Mouse (Mus musculus) lung, postnatal 0 days (tissue): ENCODE measurements around the gene Cstl1. TPM values are rescaled to one million over a fixed set of nuclear protein-coding genes. Genes with fewer than 3 reads are reported as not detected.

Experiments used
- ATAC-seq: fragments of 200-750 bp; cut with Nextera tagmentation; 2 replicates; pipeline ENCODE4 v1.8.0; 2017; ENCODE audit warnings: moderate library complexity
- DNase-seq: peaks from one replicate; pipeline ENCODE4 v3.0.0-alpha.2; 2016; ENCODE audit warnings: low spot score
- H3K27ac ChIP-seq: fragments of 300-500 bp; sonication (generic); 2 replicates; pipeline ENCODE4 v1.5.1; 2014; ENCODE audit warnings: antibody characterized with exemption, mild to moderate bottlenecking, low read length, mixed read lengths
- H3K27me3 ChIP-seq: fragments of 300-500 bp; sonication (generic); replicated peaks from 2 replicates; pipeline ENCODE4 v1.6.1; 2014; ENCODE audit warnings: low read length, mixed read lengths; ENCODE audit not compliant: insufficient read depth
- H3K36me3 ChIP-seq: fragments of 300-500 bp; sonication (generic); 2 replicates; pipeline ENCODE4 v1.6.1; 2014; ENCODE audit warnings: low read length, mixed read lengths; ENCODE audit not compliant: insufficient read depth
- H3K4me1 ChIP-seq: fragments of 300-500 bp; sonication (generic); 2 replicates; pipeline ENCODE4 v1.6.1; 2014; ENCODE audit warnings: antibody characterized with exemption, low read depth, low read length, mixed read lengths; ENCODE audit not compliant: insufficient read depth
- H3K4me2 ChIP-seq: fragments of 300-500 bp; sonication (generic); replicated peaks from 2 replicates; pipeline ENCODE4 v1.6.1; 2014; ENCODE audit warnings: low read depth, mild to moderate bottlenecking, low read length, moderate library complexity, mixed read lengths
- H3K4me3 ChIP-seq: fragments of 300-500 bp; sonication (generic); 2 replicates; pipeline ENCODE4 v1.5.1; 2014; ENCODE audit warnings: low read depth, low read length
- H3K9ac ChIP-seq: fragments of 300-500 bp; sonication (generic); replicated peaks from 2 replicates; pipeline ENCODE4 v1.6.1; 2014; ENCODE audit warnings: low read depth, mild to moderate bottlenecking
- H3K9me3 ChIP-seq: fragments of 300-500 bp; sonication (generic); 2 replicates; pipeline ENCODE4 v1.6.1; 2016; ENCODE audit warnings: low read length, mixed read lengths
- CTCF ChIP-seq: IDR thresholded peaks from 2 replicates; pipeline ENCODE4 v1.5.1; 2016; ENCODE audit warnings: antibody characterized with exemption, mild to moderate bottlenecking
- EP300 ChIP-seq: IDR thresholded peaks from 2 replicates; pipeline ENCODE4 v1.6.1; 2016; ENCODE audit warnings: antibody characterized with exemption, mild to moderate bottlenecking, control low read depth
- WGBS: fragments of 180-500 bp; shearing (Covaris S2); extraction: QIAGEN DNeasy Blood & Tissue Kit; methylation state at CpG from one replicate; pipeline ENCODE4 v1.1.7; 2014; 5-methylcytosine and 5-hydroxymethylcytosine counted together
- polyA plus RNA-seq: library from polyadenylated mRNA; unstranded; fragments of >200 nt; fragmentation: Nextera tagmentation; extraction: Ambion mirVana; gene quantifications from 2 replicates; pipeline ENCODE4 v1.2.1, GENCODE M21; 2015

The Cstl1 gene
- polyA plus RNA-seq, 1 experiment from 2014 or later, result not detected

- ATAC-seq, result peak; percentile 52
- Histone ChIP-seq H3K27ac (no peak overlapping the region), H3K4me1 (peaks cover 8% of the 10 kb centered on the region; the same call in 1 of the 2 replicates), H3K27me3 (no peaks in the 10 kb centered on the region), H3K4me3 (peak overlapping the region; percentile 70), H3K9me3 (no peaks in the 10 kb centered on the region), H3K4me2 (peak overlapping the region; percentile 94), H3K36me3 (no peaks in the 10 kb centered on the region), H3K9ac (peak overlapping the region; percentile 50)
- DNase-seq, result peak; percentile 15
- whole genome bisulfite sequencing, result 1% methylated on average over 33 of the region's 35 CpGs
- TF ChIP-seq CTCF (no peak), EP300 (no peak)
Observed at GRCm38 (mm10) chr2:148731614-148732326, 18.4 kb upstream of the Cstl1 start.

- no peaks in the 10 kb centered on the region for H3K9me3 ChIP-seq
- peaks cover 8% of the 10 kb centered on the region; the same call in 1 of the 2 replicates for H3K4me1 ChIP-seq
- DNase-seq (peak; percentile 96), ATAC-seq (peak; percentile 100)
- TF ChIP-seq EP300, result no peak
- TF ChIP-seq CTCF, result no peak; the same call in 1 of the 2 replicates
- H3K9ac ChIP-seq, result peak within 1 kb of the TSS; percentile 50
- peak within 1 kb of the TSS; percentile 94 for H3K4me2 ChIP-seq
- no peaks in the 10 kb centered on the region for H3K27me3 ChIP-seq
- peak within 1 kb of the TSS; percentile 70 for H3K4me3 ChIP-seq
- WGBS, result 3% methylated on average over 18 of the region's 18 CpGs
- H3K36me3 ChIP-seq, result no peaks in the 10 kb centered on the region
- no peak within 1 kb of the TSS for H3K27ac ChIP-seq
Observed at GRCm38 (mm10) chr2:148732327-148733000, 17.7 kb upstream of the Cstl1 start, which contains the start of gene Napb. TSS of gene Napb (minus strand) at chr2:148732467.

DNA sequence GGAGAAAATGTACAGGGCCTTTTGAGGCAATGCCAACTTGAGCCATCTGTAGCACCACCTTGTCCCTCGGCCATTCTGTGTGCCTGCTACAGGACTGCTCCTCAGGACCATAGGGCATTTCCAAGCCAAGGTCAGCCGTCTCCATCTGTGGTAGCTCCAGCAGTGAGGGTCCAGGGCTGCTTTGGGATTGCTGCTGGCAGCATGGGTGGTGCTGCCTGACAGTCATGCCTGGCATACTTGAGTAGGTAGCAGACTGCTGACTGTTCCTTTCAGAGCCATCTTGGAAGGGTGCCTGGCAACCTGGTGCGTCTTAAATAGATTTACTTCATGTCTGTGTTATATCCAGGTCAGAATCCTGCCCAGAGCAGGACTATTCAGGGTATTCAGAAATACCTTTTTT lies 7.2 kb upstream of the Cstl1 start:
- Histone ChIP-seq H3K9me3 (no peaks in the 10 kb centered on the region), H3K36me3 (no peaks in the 10 kb centered on the region), H3K4me2 (no peak overlapping the region), H3K4me3 (no peak overlapping the region), H3K9ac (no peak overlapping the region), H3K27me3 (no peaks in the 10 kb centered on the region), H3K27ac (no peak overlapping the region), H3K4me1 (no peaks in the 10 kb centered on the region)
- ATAC-seq, result no peak
- WGBS, result 57% methylated on average over 3 of the region's 3 CpGs
- TF ChIP-seq EP300, result no peak
- TF ChIP-seq CTCF, result no peak
- DNase-seq, result no peak

GRCm38 (mm10) chr2:148743846-148744407 lies 6.2 kb upstream of the Cstl1 start:
- no peak overlapping the region for H3K9ac ChIP-seq
- no peaks in the 10 kb centered on the region for H3K9me3 ChIP-seq
- no peak overlapping the region for H3K27ac ChIP-seq
- no peak overlapping the region for H3K4me2 ChIP-seq
- no peak for DNase-seq
- ATAC-seq, result no peak
- H3K4me1 ChIP-seq, result no peaks in the 10 kb centered on the region
- TF ChIP-seq CTCF (no peak), EP300 (no peak)
- H3K36me3 ChIP-seq, result no peaks in the 10 kb centered on the region
- H3K4me3 ChIP-seq, result no peak overlapping the region
- WGBS, result 68% methylated on average over 3 of the region's 3 CpGs
- H3K27me3 ChIP-seq, result no peaks in the 10 kb centered on the region

- Histone ChIP-seq H3K9ac (no peak overlapping the region), H3K27ac (no peak overlapping the region), H3K4me2 (peak overlapping the region; percentile 40), H3K4me1 (no peaks in the 10 kb centered on the region), H3K27me3 (no peaks in the 10 kb centered on the region), H3K9me3 (no peaks in the 10 kb centered on the region), H3K36me3 (no peaks in the 10 kb centered on the region), H3K4me3 (0 out of 2 replicates have a peak overlapping the region, but pooled peaks have one; percentile 8)
- 16% methylated on average over 15 of the region's 15 CpGs for WGBS
- 0 out of 2 replicates have a peak, but pooled peaks have one; percentile 38 for TF ChIP-seq EP300
- peak; percentile 83 for TF ChIP-seq CTCF
- DNase-seq (peak; percentile 94), ATAC-seq (peak; percentile 81)
Observed at GRCm38 (mm10) chr2:148751893-148752813, 2.0 kb downstream of the Cstl1 start.
